Mouse (Mus musculus): ENCODE measurements around the gene Gm13278.
"Not testable (repeated sequence)": the region's sequence is repeated elsewhere in the genome, so short reads cannot be mapped to it uniquely, and the experiment has no call there.

DNA sequence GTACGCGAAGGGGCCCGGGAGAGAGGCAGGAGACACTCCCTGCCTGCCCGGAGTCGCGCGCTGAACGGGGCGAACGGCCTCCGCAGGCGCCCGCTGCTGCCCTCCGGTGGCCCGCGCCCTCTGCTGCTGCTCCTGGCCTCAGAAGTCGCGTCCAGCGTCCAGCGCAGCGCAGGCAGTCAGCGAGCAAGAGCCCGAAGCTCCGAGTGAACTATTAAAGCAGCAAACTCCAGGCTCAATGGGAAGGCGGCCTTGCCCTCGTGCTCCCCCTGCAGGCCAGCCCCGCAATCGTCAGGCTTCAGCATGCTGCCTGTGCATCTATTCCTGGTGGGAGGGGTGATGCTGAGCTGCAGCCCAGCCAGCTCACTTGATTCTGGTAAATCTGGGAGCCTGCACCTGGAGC is 5.7 kb downstream of the Gm13278 start, which contains the start of gene Gm13279:
- not testable (repeated sequence) for TF ChIP-seq POLR2A (IDR thresholded peaks at IDR 0.05; ENCODE audit: insufficient read depth, low read length); EP300 (IDR thresholded peaks at IDR 0.05; ENCODE audit: insufficient read depth, low read depth, low read length); CTCF (IDR thresholded peaks at IDR 0.05; ENCODE audit: low read depth, low read length)

Measured in ES-Bruce4 (cell line).